Mouse (Mus musculus) erythroblast, embryonic 14.5 days (primary cell): ENCODE results near the gene Usp12.

Experiments used
- GATA1 ChIP-seq: IDR thresholded peaks from 2 replicates; pipeline ENCODE4 v1.6.1; 2012; ENCODE audit warnings: low read length, inconsistent platforms, mixed read lengths
- TAL1 ChIP-seq: IDR thresholded peaks from 3 replicates; pipeline ENCODE4 v1.6.1; 2012; ENCODE audit warnings: low read length, inconsistent platforms, mixed read lengths

DNA sequence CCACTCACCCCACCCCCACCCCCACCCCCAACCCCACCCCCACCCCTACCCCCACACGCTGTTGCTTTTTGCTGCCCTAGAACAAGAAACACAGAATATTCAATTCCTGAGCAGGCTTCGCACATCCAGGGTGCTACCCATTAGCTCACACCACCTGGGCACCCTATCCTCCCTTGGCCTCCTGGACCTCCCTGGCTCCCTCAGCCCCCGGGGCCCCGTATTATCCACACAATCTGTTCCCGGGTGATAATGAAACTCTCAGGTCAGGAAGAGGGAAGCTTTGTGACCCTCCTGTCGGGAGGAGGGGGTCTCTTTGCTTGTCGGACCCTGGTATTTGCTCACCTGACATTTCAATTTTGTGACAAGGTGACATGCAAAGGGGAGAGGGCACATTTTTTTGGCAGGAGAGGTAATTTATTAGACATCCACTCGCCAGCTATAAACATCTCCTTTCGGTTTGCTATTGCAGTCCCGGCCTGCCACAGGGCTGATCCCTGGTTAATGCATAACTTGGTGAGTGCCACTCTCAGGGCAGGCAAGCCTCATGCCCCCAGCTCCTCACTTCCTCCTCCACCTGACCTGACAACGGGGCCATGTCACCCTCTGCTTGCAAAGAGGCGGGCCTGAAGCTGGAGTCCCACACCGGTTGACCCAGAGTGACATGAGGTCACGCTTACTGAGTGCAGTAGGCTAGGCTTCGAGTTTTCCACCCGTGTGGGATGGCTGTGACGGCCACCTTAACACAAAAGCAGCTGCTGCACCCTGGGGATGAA, 107.1 kb downstream of the Usp12 start:
- no peak for TF ChIP-seq GATA1
- TF ChIP-seq TAL1: no peak
